Mouse (Mus musculus) CH12.LX (cell line): ENCODE results near the gene Acadvl.
"Not testable (repeated sequence)": the region's sequence is repeated elsewhere in the genome, so short reads cannot be mapped to it uniquely, and the experiment has no call there.

ENCODE experiments used
- CHD2 ChIP-seq: IDR thresholded peaks from 2 replicates; pipeline ENCODE4 v1.6.1; 2011; ENCODE audit warnings: low read length, improper control_type of control experiment
- CTCF ChIP-seq, 2 experiments: IDR thresholded peaks in 1 of 2; conservative IDR thresholded peaks in 1 of 2; 2 replicates each; pipeline ENCODE4 v1.5.1; 2011 to 2012; ENCODE audit warnings: low read depth in 2 of 2, low read length in 2 of 2, improper control_type of control experiment in 1 of 2, inconsistent platforms in 1 of 2, mild to moderate bottlenecking in 1 of 2, moderate library complexity in 1 of 2
- ELF1 ChIP-seq: IDR thresholded peaks from 2 replicates; pipeline ENCODE4 v1.6.1; 2014; ENCODE audit warnings: low read depth, mild to moderate bottlenecking, inconsistent platforms, low read length, improper control_type of control experiment
- EP300 ChIP-seq: IDR thresholded peaks from 2 replicates; pipeline ENCODE4 v1.6.1; 2011; ENCODE audit warnings: low read length, improper control_type of control experiment
- ETS1 ChIP-seq: conservative IDR thresholded peaks from 2 replicates; pipeline ENCODE4 v1.6.1; 2012; ENCODE audit warnings: low read depth, mild to moderate bottlenecking, inconsistent platforms, low read length, improper control_type of control experiment, moderate library complexity
- HCFC1 ChIP-seq: IDR thresholded peaks from 2 replicates; pipeline ENCODE4 v1.6.1; 2012; ENCODE audit warnings: low read depth, mild to moderate bottlenecking, inconsistent platforms, low read length, improper control_type of control experiment
- JUND ChIP-seq: conservative IDR thresholded peaks from 2 replicates; pipeline ENCODE4 v1.6.1; 2011; ENCODE audit warnings: low read depth, low read length, improper control_type of control experiment
- MAFK ChIP-seq: IDR thresholded peaks from 2 replicates; pipeline ENCODE4 v1.6.1; 2011; ENCODE audit warnings: low read length, improper control_type of control experiment; ENCODE audit not compliant: insufficient replicate concordance
- POLR2A ChIP-seq: IDR thresholded peaks from 2 replicates; pipeline ENCODE4 v1.6.1; 2011; ENCODE audit warnings: low read depth, mild to moderate bottlenecking, improper control_type of control experiment, low read length
- RCOR1 ChIP-seq: conservative IDR thresholded peaks from 2 replicates; pipeline ENCODE4 v1.6.1; 2012; ENCODE audit warnings: low read depth, mild to moderate bottlenecking, inconsistent platforms, low read length, improper control_type of control experiment
- TCF12 ChIP-seq: IDR thresholded peaks from 2 replicates; pipeline ENCODE4 v1.6.1; 2014; ENCODE audit warnings: low read depth, mild to moderate bottlenecking, inconsistent platforms, low read length, improper control_type of control experiment
- USF2 ChIP-seq: conservative IDR thresholded peaks from 2 replicates; pipeline ENCODE4 v1.6.1; 2011; ENCODE audit warnings: low read depth, low read length, improper control_type of control experiment
- ZC3H11A ChIP-seq: IDR thresholded peaks from 2 replicates; pipeline ENCODE4 v1.6.1; 2012; ENCODE audit warnings: low read depth, mild to moderate bottlenecking, inconsistent platforms, low read length, improper control_type of control experiment

DNA sequence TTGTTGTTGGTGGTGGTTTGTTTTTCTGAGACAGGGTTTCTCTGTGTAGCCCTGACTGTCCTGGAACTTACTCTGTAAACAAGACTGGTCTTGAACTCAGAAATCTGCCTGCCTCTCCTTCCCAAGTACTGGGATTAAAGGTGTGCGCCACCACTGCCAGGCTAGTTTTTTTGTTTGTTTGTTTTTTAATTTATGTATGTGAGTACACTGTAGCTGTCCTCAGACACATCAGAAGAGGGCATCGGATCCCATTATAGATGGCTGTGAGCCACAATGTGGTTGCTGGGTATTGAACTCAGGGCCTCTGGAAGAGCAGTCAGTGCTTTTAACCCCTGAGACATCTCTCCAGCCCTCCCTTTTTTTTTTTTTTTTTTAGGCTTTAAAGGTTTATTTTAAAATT, 966 bp upstream of the Acadvl start:
- TF ChIP-seq ELF1; USF2; POLR2A; CTCF (conservative IDR thresholded peaks at IDR 0.05 in 1 of 2, IDR thresholded peaks at IDR 0.05 in 1 of 2; ENCODE audit: low read depth in 2 of 2, low read length in 2 of 2); RCOR1; ZC3H11A; TCF12; JUND; EP300; HCFC1; CHD2; MAFK; ETS1: not testable (repeated sequence)
